Mouse (Mus musculus) testis, postnatal 14 days (tissue): Measurements from ENCODE around the gene Crisp3.
"Not testable (repeated sequence)": the region's sequence is repeated elsewhere in the genome, so short reads cannot be mapped to it uniquely, and the experiment has no call there.

Source experiments
- DNase-seq: peaks from one replicate; pipeline ENCODE4 v3.0.0; 2021; ENCODE audit warnings: low spot score

Gene Crisp3

GRCm38 (mm10) chr17:40242135-40242534 lies at the start of gene Crisp3:
Crisp3 (minus strand) TSS chr17:40242288.
- DNase-seq, result no peak

- no peak for DNase-seq
Observed at GRCm38 (mm10) chr17:40285435-40285834, 43.3 kb upstream of the Crisp3 start.

GRCm38 (mm10) chr17:40275519-40275918 lies 33.4 kb upstream of the Crisp3 start:
- DNase-seq, result no peak

GRCm38 (mm10) chr17:40274906-40275470 lies 32.9 kb upstream of the Crisp3 start:
- DNase-seq, result no peak

- no peak for DNase-seq
Observed at GRCm38 (mm10) chr17:40252487-40252886, 10.4 kb upstream of the Crisp3 start.

GRCm38 (mm10) chr17:40208540-40208939 lies 33.5 kb downstream of the Crisp3 start, which contains the start of gene Pgk2:
Pgk2 (minus strand) TSS chr17:40208640.
- peak; percentile 6 for DNase-seq

GRCm38 (mm10) chr17:40201803-40202202 lies 40.3 kb downstream of the Crisp3 start:
- DNase-seq, result not testable (repeated sequence)

- not testable (repeated sequence) for DNase-seq
Observed at GRCm38 (mm10) chr17:40190192-40190591, 51.9 kb downstream of the Crisp3 start.
